ENCODE assay signal across 8 mouse cellular contexts in the genomic region with DNA sequence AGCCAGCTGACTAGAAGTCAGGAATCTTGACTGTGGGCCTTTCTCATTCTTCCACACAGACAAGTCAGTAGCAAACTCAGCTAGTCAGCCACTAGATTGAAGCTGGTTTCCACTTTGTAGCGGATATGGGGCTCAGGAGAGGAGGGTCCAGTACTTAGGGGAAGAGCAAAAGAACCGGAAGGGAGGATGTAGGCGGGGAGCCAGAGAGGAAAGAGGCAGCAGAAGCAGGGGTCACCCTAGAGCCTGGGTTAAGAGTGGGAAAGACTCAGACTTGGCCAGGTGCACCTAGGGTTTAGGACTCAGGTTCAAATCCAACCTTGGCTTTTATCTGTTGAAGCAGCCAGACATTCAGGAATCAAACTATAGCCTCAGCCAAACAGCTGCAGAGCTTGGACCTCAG. TPM values are rescaled to one million over a fixed set of nuclear protein-coding genes. Genes with fewer than 3 reads are reported as not detected.
DNase-seq lines count a peak whose midpoint lies in the region; ATAC-seq and TF ChIP-seq lines count a peak whose summit lies in the region.

No protein-coding gene starts in this region.

- H3K4me2 ChIP-seq in neural tube, embryonic 11.5 days (ENCODE audit: low read depth): no peak overlapping the region
- peak overlapping the region; percentile 86 for H3K4me2 ChIP-seq in liver, embryonic 12.5 days

- H3K36me3 ChIP-seq in neural tube, embryonic 11.5 days (ENCODE audit: control insufficient read depth, insufficient read depth, low read length): no peaks in the 10 kb centered on the region; the same call in 1 of the 2 replicates
- H3K36me3 ChIP-seq in liver, embryonic 12.5 days: peaks cover 33% of the 10 kb centered on the region

- H3K4me1 ChIP-seq in neural tube, embryonic 11.5 days (ENCODE audit: control insufficient read depth, insufficient read depth, low read length): peaks cover 19% of the 10 kb centered on the region
- H3K4me1 ChIP-seq in liver, embryonic 12.5 days: peaks cover 77% of the 10 kb centered on the region

- H3K9me3 ChIP-seq in neural tube, embryonic 11.5 days (ENCODE audit: control insufficient read depth, low read length): no peaks in the 10 kb centered on the region
- no peaks in the 10 kb centered on the region for H3K9me3 ChIP-seq in liver, embryonic 12.5 days (replicated peaks)

- peak overlapping the region; percentile 96 for H3K4me3 ChIP-seq in gastrocnemius, adult 2 months
- H3K4me3 ChIP-seq in neural tube, embryonic 11.5 days (ENCODE audit: low read depth, low read length): peak overlapping the region; percentile 4; the same call in 1 of the 2 replicates
- H3K4me3 ChIP-seq in liver, embryonic 12.5 days: peak overlapping the region; percentile 91

- peak overlapping the region; percentile 89 for H3K27ac ChIP-seq in gastrocnemius, adult 2 months
- H3K27ac ChIP-seq in neural tube, embryonic 11.5 days (ENCODE audit: low read depth, low read length): no peak overlapping the region
- peak overlapping the region; percentile 98 for H3K27ac ChIP-seq in liver, embryonic 12.5 days

- no peak for ATAC-seq in neural tube, embryonic 11.5 days (ENCODE audit: insufficient read depth, low FRiP score, low TSS enrichment)
- no peak for ATAC-seq in liver, embryonic 12.5 days

- H3K9ac ChIP-seq in neural tube, embryonic 11.5 days (ENCODE audit: low read length): no peak overlapping the region
- H3K9ac ChIP-seq in liver, embryonic 12.5 days: peak overlapping the region; percentile 98

- DNase-seq in gastrocnemius, adult 2 months: no peak
- no peak for DNase-seq in gastrocnemius, postnatal 4 days (ENCODE audit: low spot score in 2 of 2)
- DNase-seq in neural tube, embryonic 11.5 days (ENCODE audit: low spot score): no peak
- no peak for DNase-seq in neural tube, embryonic 10.5 days (ENCODE audit: extremely low spot score, low spot score)
- DNase-seq in ovary, adult 18-20 months (ENCODE audit: low spot score): no peak
- DNase-seq in ovary, postnatal 14 days (ENCODE audit: low spot score): no peak
- DNase-seq in T-cell, adult 2 months (ENCODE audit: low spot score): no peak

- 75% methylated on average over 3 of the region's 3 CpGs for WGBS in neural tube, embryonic 11.5 days
- WGBS in liver, embryonic 12.5 days (ENCODE audit: insufficient replicate concordance): 68% methylated on average over 3 of the region's 3 CpGs

- intact Hi-C loops in gastrocnemius, adult 2 months (cut with DNase I): no loop called here

- H3K27me3 ChIP-seq in neural tube, embryonic 11.5 days (ENCODE audit: control insufficient read depth, insufficient read depth, low read length): 0 out of 2 replicates have a peak, but pooled peaks cover 2% of the 10 kb centered on the region
- no peaks in the 10 kb centered on the region for H3K27me3 ChIP-seq in liver, embryonic 12.5 days (replicated peaks)

- no peak for TF ChIP-seq CTCF in gastrocnemius, adult 2 months (IDR thresholded peaks at IDR 0.05)

RNA-seq across cellular contexts. Expression of a gene that starts 11.2 kb away (rescaled TPM):
- total RNA-seq in gastrocnemius, adult 2 months (2021): 1 to 10 TPM; 2.1 to 3.2 TPM
- 1 to 10 TPM; 5.7 to 7.3 TPM for total RNA-seq in gastrocnemius, postnatal 4 days (2021)
- polyA plus RNA-seq in neural tube, embryonic 11.5 days (2014; fragmentation: Nextera tagmentation; extraction: Ambion mirVana): 0.64 and 1.2 TPM in 2 replicates
- 0.87 and 1.0 TPM in 2 replicates for polyA plus RNA-seq in liver, embryonic 12.5 days (2016; fragmentation: Nextera tagmentation; extraction: Ambion mirVana)

RNA-seq across cellular contexts. Expression of a gene that starts 16.5 kb away (rescaled TPM):
- total RNA-seq in gastrocnemius, adult 2 months (2021): 10 to 100 TPM; 33.9 to 40.7 TPM
- total RNA-seq in gastrocnemius, postnatal 4 days (2021): 10 to 100 TPM; 37.0 to 40.1 TPM
- 23.2 and 25.1 TPM in 2 replicates for polyA plus RNA-seq in neural tube, embryonic 11.5 days (2014; fragmentation: Nextera tagmentation; extraction: Ambion mirVana)
- 29.1 and 30.7 TPM in 2 replicates for polyA plus RNA-seq in liver, embryonic 12.5 days (2016; fragmentation: Nextera tagmentation; extraction: Ambion mirVana)

RNA-seq across cellular contexts. Expression of a gene that starts 16.6 kb away (rescaled TPM):
- 100 to 1,000 TPM; 376 to 655 TPM for total RNA-seq in gastrocnemius, adult 2 months (2021)
- 100 to 1,000 TPM; 204 to 225 TPM for total RNA-seq in gastrocnemius, postnatal 4 days (2021)
- polyA plus RNA-seq in neural tube, embryonic 11.5 days (2014; fragmentation: Nextera tagmentation; extraction: Ambion mirVana): 185 and 210 TPM in 2 replicates
- 143 and 152 TPM in 2 replicates for polyA plus RNA-seq in liver, embryonic 12.5 days (2016; fragmentation: Nextera tagmentation; extraction: Ambion mirVana)

RNA-seq across cellular contexts. Expression of a gene that starts 53.0 kb away (rescaled TPM):
- total RNA-seq in gastrocnemius, adult 2 months (2021): 1 to 10 TPM; 2.4 to 3.1 TPM
- 1 to 10 TPM; 9.7 to 9.8 TPM for total RNA-seq in gastrocnemius, postnatal 4 days (2021)
- 23.7 and 24.9 TPM in 2 replicates for polyA plus RNA-seq in neural tube, embryonic 11.5 days (2014; fragmentation: Nextera tagmentation; extraction: Ambion mirVana)
- polyA plus RNA-seq in liver, embryonic 12.5 days (2016; fragmentation: Nextera tagmentation; extraction: Ambion mirVana): 8.6 and 8.7 TPM in 2 replicates

Comparison
In these comparisons a context has a peak if more than half of its experiments do, and no peak if none do; other contexts are left out.
1. H3K4me3 ChIP-seq: peak in every context shown above with its lines; median percentile 96 in gastrocnemius, adult 2 months; 91 in liver, embryonic 12.5 days; 4 in neural tube, embryonic 11.5 days.